ENCODE assay signal across 18 mouse cellular contexts in genomic region chr15:10789371-10789770, GRCm38 (mm10).
"Had no signal": no experiment of that assay in that cellular context is flagged by ENCODE, and none has a peak within 500 bp of the region (broad histone marks: within the 10 kb centered on the region; RNA-seq: fewer than 3 reads in every experiment).

No protein-coding gene starts in this region.

- ATAC-seq: intestine, postnatal 0 days; liver, postnatal 0 days; lung, postnatal 0 days; midbrain, embryonic 15.5 days had no signal

- H3K4me1 ChIP-seq: kidney, embryonic 15.5 days; limb, embryonic 12.5 days; midbrain, embryonic 15.5 days had no signal

- H3K27ac ChIP-seq: kidney, embryonic 15.5 days; limb, embryonic 12.5 days; limb, embryonic 15.5 days; liver, embryonic 14.5 days; macrophage; midbrain, embryonic 12.5 days; midbrain, embryonic 15.5 days had no signal

- H3K36me3 ChIP-seq: kidney, embryonic 15.5 days; limb, embryonic 12.5 days; limb, embryonic 15.5 days; midbrain, embryonic 12.5 days; midbrain, embryonic 15.5 days had no signal

- H3K9ac ChIP-seq: kidney, embryonic 15.5 days; limb, embryonic 12.5 days; limb, embryonic 15.5 days; liver, embryonic 14.5 days; liver, postnatal 0 days; lung, embryonic 14.5 days; midbrain, embryonic 12.5 days; midbrain, embryonic 15.5 days had no signal

- H3K9me3 ChIP-seq: kidney, embryonic 15.5 days; limb, embryonic 12.5 days; limb, embryonic 15.5 days; midbrain, embryonic 12.5 days; midbrain, embryonic 15.5 days had no signal

- DNase-seq: kidney, adult 8-10 months; kidney, postnatal 10 days; kidney, postnatal 4 days; left cerebral cortex, postnatal 4 days; liver, postnatal 0 days; lung, embryonic 14.5 days; thymus, adult 18-20 months; thymus, postnatal 36 days had no signal

- H3K4me2 ChIP-seq: kidney, embryonic 15.5 days; limb, embryonic 12.5 days; limb, embryonic 15.5 days; liver, embryonic 11.5 days; lung, embryonic 14.5 days; midbrain, embryonic 12.5 days; midbrain, embryonic 15.5 days had no signal

- H3K4me3 ChIP-seq: kidney, embryonic 15.5 days; limb, embryonic 12.5 days; limb, embryonic 15.5 days; midbrain, embryonic 12.5 days; midbrain, embryonic 15.5 days had no signal

- H3K27me3 ChIP-seq: kidney, embryonic 15.5 days; limb, embryonic 12.5 days; limb, embryonic 15.5 days; midbrain, embryonic 12.5 days; midbrain, embryonic 15.5 days had no signal
